Mouse (Mus musculus) layer of hippocampus, postnatal 25 days (tissue): Measurements from ENCODE around the gene Slc10a6. TPM values are rescaled to one million over a fixed set of nuclear protein-coding genes. Genes with fewer than 3 reads are reported as not detected.

Experiments
- DNase-seq, 2 experiments: peaks; one replicate each; pipeline ENCODE4 v3.0.0; 2022; ENCODE audit warnings: mixed read lengths in 2 of 2, low spot score in 1 of 2; ENCODE audit errors: extremely low spot score in 1 of 2
- total RNA-seq, 2 experiments: library from RNA; stranded (reverse); gene quantifications; 2 replicates each; pipeline ENCODE4 v1.2.3; 2021

Gene Slc10a6
- under 1 TPM in 1 of 2 experiments, not detected in 1; 0.12 TPM for total RNA-seq

DNA sequence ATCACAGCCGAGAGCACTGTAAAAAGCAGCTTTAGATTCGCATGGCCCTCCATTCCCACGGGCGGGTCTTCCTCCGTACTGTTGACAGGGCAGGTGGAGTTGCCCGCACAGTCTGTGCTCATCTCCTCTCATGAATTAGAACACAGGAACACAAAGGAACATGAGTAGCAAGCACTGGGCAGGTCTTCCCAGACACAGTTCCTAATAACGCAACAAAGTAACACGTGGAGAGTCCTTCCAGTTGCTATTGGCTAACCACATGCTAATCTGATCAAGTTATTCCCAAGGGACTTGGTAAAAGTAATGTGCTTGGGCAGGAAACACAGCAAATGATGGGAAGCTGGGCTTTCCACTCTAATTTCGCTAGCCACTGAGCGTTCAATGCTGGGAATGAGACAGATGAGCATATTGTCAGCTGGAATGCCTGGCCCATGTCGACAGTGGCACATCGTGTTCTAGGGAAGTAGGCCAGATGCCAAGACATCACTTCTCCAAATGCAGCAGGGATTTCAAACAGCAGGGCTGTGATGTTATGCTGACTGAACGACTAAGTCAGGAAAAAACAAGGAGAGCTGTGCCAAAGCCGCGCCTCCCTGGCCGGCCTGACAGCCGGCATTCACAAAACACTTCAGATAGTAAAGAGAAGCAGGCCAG, at the start of gene Slc10a6:
Slc10a6 (minus strand) TSS at position 293 of the 654 bp plus-strand sequence.
- peak; percentile 22 to 47 for DNase-seq

DNA sequence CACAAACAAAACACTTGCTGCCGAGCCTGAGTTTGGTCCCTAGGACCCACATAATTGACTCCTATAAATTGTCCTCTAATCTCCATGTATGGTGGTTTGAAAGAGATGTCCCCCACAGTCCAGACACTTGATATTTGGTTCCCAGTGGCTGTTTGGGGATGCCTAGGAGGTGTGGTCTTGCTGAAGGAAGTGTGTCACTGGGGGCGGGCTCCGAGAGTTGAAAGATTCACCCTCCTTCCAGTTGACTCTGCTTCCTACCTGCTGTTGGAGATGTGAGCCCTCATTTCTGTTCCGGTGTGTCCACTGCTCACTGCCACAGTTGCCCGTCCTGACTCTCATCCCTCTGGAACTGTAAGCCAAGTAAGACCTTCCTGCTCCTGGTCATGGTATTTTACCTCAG, 49.8 kb upstream of the Slc10a6 start:
- DNase-seq, result no peak

DNA sequence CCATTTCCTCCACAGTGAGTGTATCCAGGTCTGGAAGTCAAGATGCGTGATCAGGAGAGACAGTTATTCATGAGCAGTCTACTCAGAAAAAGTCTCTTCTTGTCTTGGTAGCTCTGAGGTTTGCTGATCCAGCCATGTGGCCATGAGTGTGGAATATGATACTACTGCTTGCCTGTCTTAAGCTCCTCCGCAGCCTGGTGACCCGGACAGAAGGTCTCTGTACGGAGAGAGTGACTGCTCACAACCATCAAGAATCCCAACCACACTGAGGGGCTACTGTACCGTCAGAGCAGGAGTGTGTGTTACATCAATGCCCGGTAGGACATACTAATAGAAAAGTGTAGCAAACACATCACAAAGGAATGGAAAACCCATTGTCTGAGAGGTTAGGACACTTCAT, 48.7 kb upstream of the Slc10a6 start:
- DNase-seq, result no peak

DNA sequence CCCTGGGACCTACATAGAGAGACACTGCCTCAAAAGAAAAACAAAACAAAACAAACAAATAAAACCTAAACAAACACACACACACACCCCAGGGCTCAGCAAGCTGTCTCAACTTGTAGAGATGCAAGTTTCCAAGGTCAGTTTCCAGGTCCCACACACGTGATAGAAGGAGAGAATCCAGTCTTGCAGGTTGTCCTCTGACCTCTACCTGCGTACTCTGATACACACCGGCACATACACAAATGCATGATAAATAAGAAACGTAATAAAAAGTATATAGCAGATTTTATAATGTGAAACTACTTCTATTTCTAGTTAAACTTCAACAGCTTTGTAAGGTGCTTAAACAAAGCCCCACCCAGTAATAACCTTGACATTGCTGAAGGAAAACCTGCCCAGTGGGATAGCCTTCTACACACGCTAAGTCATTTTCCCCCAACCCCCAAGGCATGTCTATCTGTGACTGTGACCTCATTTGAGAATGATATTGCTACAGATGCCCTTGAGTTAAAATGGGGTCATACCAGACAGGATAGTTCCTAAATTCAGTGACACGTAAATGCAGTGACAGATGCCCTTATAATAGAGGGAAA, 47.2 kb upstream of the Slc10a6 start:
- DNase-seq, result no peak

DNA sequence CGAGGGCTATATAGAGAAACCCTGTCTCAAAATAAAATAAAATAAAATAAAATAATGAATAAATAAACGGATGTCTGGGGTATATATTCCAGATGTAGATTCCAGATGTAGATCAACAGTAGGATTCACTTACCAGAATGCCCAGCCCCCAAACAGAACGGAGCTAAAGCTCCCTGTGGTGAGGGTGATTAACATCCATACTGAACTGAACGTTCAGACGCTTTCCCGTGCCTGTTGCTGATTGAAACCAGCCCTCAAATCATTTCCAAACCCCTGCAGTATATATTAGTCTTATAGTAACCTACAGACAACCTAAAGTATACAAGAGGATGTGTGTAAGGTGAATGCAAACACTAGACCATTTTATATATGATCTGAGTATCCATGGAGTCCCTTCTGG, 45.3 kb upstream of the Slc10a6 start:
- DNase-seq, result no peak

DNA sequence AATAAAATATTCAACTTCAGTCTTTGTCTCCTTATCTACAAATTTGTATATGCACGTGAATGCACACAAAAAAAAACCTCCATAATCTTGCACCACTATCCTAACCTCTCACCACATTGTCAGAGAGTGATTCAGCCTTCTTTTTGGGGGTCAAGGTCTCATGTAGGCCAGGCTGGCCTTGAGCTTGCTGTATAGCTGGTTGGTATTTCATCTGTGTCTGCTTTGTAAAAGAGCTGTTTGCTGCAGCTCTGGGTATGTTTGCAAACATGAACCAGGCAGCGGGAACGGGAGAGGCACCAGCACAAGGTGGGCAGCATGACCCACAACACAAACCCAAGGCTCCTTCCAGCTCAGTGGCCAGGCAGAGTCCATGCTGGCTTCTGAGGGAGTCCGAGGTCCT, 44.4 kb upstream of the Slc10a6 start:
- DNase-seq, result no peak

DNA sequence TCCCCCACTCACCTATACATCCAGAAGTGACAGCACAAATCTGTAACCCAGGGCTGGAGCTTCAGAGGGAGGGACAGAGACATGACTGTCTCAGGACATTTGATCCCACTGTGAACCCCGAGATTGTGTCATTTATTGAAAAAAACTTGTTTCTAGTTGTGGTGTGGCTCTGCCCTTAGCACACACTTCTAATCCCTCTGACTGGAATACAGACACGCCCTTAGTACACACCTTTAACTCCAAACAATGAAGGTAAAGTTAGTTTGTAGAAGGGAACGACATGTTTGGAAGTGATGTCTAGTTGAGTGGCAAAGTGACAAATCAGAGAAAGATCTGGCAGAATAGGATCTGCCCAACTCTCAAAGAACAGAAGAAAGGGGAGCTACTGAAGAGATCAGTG, 42.7 kb upstream of the Slc10a6 start:
- DNase-seq, result no peak

DNA sequence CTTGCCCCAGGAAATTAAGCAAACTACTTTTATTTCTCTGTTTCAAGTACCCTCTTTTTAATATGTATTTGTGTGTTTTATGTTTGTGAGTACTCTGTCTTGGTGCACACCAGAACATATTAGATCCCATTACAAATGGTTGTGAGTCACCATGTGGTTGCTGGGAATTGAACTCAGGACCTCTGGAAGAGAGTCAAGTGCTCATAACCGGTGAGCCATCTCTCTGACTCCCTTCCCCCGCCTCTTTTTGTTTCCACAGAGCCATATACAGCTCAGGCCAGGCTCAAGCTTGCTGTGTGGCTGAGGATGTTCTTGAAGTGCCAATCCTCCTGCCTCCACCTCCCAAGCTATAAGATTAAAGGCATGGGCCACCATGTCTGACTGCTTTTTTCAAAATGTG, 36.7 kb upstream of the Slc10a6 start:
- DNase-seq, result no peak

DNA sequence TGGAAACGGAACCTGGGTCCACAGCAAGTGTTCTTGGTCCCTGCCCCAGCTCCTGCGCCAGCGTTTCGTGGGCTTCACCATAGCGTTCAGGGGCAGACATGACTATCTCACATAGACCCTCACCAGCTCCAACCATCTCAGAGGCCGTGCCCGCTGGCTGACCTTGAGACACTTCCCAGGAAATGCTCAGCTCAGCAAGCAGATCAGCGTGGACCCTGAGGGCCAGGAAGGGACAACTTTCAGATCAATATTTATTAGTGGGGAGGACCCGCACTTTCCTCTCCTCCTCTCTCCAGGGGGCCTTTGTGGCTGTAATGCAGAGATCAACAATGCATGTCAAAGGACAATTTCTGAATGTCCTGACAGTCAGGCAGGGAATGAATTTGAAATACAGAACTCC, 35.7 kb upstream of the Slc10a6 start:
- DNase-seq, result no peak

DNA sequence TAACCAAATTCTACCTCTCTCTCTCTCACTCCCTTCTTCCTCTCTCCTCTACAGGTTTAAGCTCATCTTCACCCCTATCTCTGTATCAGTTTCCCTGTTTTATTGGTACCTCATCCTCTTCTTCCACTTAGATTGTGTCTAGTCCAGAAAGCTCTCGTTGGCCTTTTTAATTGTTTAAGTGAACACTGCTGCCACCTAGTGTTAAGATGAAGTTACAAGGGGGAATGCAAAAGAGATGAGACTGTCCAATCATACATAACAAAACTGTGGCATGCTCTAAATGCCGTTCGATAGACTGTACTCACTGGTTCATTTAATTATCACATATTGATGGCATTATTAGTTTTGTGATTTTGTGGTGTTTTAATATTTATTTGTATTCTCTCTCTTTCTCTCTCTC, 30.4 kb upstream of the Slc10a6 start:
- no peak for DNase-seq

DNA sequence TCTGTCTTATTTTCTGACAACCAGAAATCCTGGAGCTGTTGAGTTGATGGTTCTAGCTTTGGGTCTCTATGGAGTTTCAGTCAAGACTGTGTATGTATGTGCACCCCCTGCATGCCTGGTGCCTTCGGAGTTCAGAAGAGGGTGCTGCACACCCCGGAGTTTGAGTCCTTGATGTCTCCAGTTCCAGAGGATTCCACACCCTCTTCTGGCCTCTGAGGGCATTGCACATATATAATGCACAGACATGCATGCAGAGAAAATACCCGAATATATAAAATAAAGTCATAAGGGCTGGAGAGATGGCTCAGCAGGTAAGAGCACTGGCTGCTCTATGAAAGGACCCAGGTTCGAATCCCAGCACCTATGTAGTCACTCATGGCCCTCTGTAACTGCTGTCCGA, 29.7 kb upstream of the Slc10a6 start:
- peak in 1 of 2 experiments; percentile 9 for DNase-seq

DNA sequence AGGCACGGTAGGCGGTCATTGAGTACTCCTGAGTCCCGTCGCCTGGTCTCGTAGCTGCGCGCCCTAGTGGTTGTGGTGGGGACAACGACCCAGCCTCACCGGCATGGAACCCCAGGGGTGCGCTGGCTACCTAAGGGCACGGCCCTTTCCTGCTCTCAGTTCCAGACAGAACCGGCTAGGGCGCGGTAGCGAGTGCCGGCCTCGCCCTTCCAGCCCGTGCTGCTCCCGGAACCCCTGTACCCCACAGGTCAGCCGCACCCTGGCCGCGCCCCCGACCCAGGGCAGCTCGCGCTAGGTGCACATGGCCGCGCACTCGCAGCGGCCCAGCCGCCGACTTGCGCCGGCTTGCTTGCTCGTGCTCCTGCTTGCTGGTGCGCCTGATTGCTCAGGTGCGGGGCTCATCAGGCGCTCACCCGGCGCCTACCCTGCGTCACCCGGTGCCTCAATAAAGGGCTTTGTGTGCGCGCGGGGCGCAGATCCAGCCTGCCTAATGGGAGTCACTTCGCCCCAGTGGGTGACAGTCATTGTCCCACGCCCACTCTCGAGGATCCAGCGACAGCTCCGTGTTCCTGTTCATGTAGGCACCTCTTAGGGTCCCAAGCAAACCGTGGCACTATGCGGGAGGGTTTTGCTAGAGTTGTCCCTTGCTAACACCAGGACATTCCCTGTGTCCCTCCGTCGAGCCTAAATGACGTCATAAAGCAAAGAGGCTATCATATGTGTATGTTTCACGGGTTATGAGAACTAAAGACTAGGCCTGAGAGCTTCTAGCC, 26.3 kb upstream of the Slc10a6 start, which contains the start of gene 1700016H13Rik:
1700016H13Rik (minus strand) TSS at position 665 of the 773 bp plus-strand sequence.
- peak; percentile 34 to 64 for DNase-seq

DNA sequence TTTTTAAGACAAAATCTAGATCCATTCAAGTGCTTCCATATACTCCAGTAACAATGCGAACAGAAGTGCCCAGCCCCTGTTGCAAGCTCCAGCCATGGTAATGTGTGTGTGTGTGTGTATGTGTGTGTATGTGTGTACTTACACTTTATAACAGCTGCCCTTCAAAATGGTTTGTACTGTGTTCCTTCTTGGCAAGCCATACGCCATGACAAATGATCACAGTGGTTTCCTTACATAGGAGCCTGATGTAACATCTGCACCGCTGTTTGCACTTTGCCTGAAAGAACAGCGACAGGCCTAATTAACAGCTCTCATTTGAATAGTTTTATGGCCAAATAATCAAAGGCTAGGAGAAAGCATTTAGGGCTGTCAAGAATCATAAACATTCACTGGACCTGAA, 25.6 kb upstream of the Slc10a6 start:
- DNase-seq, result no peak

DNA sequence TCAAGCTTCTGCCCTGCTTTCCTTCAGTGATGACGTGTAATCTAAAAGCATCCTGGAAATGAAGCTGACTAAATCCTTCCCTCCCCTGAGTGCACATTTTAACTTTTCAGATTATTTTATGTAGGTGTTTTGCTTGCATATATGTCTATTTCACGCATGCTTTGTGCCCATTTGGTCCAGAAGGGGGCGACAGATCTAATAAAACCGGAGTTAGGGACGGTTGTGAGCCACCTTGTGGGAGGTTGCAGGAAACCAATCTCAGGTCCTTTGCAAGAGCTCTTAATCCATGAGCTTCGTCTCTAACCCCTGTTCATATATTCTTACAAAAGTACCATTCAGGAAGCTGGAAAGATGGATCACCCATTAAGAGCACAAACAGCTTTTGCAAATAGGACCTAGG, 25.0 kb upstream of the Slc10a6 start:
- DNase-seq, result no peak

DNA sequence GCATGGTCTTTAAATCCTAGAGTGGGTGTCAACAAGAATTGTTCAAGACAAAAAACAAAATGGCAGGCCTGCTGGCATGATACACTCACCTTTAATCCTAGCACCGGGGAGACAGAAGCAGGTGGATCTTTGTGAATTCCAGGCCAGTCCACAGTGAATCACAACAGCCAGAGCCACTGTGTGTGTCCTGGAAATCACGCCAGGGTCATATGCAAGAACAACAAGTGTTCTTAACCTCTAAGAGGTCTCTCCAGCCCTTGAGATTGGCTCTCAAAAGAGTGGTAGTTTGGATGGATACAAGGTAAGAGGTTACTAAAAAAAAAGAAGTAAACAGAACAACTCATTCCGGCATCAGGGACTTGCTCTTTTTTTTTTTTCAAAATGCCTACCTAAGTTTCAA, 18.1 kb upstream of the Slc10a6 start:
- no peak for DNase-seq

DNA sequence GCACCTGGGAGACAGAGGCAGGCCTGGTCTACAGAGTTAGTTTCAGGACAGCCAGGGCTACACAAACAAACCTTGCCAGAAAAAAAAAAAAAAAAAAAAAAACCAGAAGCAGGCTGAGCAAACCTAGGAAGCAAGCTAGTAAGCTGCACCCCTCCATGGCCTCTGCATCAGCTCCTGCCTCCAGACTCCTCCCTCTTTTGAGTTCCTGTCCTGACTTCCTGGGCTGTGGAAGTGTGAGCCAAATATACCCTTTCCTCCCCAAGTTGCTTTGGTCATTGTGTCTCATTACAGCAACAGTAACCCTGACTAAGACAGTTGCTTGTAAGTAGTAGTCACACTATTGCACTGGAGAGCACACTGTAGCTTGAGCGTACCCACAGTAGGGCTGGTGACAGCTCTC, 15.0 kb upstream of the Slc10a6 start:
- no peak for DNase-seq

DNA sequence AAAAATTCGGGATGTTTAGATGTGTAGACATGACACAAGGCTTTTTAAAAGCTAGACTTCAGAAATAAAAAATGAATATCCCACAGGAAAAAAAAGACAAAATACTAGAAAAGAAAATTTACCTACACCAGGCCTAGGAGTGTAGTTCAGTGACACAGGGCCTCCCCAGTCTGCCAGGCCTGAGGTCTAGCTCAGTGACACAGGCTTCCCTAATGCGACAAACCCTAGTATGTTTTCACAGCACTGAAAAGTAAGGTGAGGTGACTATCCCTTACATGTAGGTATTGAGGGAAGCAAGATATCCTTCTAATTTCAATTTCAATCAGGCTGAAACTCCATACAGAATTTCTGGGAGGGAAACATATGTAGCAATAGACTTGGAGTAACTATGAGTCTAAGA, 8.0 kb upstream of the Slc10a6 start:
- DNase-seq, result no peak

DNA sequence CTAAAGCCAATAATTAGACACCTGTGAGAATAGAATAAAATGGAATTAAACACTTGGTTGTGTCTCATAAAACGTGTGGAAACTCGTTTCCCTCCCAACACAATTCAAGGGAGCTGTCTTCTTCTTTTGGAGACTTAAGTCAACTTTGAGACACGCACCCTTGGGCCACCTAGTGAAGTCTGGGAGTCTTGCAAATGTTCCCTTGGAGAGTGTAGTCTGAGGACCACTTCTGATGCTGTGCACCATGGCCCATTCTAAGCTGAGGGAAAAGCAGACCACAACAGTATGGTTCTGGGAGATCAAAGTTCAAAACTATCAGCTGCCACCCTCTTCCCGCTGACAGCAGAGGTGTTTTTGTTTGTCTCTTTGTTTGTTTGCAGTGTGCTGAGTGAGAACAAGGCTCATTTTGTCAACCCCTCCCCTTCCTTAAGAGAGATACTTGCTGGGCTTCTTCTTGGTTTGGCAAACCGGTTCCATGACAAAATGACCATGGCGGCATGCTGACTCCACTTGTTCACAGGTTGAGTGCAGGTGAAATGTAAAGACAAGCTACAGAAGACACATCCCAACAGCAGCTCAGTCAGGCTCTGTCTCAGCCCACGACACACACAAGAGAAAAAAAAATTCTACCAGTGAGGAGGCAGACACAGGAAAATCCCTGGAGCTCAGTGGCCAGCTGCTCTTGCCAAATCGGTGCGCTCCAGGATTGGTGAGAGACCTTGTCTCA, 814 bp upstream of the Slc10a6 start:
- no peak for DNase-seq

DNA sequence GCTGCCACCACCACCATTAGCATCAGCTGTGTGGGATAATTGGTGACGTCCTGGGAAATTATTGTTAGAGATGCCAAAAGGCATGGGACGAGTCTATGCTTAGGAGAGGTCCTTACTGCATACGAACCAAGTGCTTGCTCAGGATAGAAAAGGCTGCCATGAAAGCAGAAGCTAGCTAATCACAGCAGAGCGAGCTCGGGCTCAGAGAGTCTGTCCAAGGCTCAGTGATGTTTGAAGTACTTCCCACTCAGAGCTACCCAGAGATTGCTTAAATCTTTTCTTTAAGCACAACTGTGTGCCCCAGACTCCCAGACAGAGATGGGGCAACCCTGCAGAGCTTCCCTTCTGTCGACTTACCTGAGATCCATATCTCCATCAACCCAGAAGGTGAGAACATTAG, 704 bp downstream of the Slc10a6 start:
- DNase-seq, result no peak

DNA sequence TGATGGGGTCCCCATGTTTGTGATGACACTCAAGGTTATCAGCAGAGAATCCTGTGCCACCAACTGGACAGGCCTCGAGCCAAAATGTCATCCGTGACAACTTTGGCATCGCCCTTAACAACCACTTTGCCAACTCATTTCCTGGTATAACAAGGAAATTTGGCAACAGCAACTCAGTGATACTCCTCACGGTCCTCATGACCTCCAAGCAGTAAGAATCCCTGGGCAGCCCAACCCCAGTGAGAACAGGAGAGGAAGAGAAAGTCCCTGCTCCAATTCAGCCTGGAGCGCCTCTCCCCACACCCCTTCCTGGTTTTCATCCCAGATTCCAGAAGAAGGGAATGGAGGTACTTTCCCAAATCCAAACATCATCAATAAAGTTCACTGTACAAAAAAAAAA, 4.4 kb downstream of the Slc10a6 start:
- no peak for DNase-seq

DNA sequence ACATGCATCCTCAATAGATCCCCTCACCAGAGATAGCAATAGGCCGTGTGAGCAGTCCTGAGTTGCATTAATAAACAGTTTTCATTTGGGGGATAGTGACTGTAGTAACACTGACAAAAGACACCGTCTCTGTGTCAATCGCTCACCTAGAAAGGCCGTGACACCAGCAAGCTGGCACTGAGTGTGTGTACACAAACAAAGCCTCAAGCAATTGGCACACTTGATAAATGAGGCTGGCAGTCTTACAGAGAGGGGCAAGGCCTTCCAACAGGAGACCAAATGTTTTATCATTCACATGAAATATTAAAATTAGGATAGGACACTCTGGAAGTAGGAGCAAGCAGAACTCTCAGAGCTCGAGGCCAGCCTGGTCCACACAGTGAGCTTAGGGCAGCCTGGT, 6.9 kb downstream of the Slc10a6 start:
- DNase-seq, result no peak
